9 mouse cellular contexts compared by ENCODE assay signal in genomic region chr2:181218881-181219485, GRCm38 (mm10). TPM values are rescaled to one million over a fixed set of nuclear protein-coding genes. Genes with fewer than 3 reads are reported as not detected.
A peak's percentile ranks its signal among the peaks of the same experiment; 100 is the strongest.
DNase-seq lines count a peak whose midpoint lies in the region; ATAC-seq lines count a peak whose summit lies in the region.
"Had no signal": no experiment of that assay in that cellular context is flagged by ENCODE, and none has a peak within 500 bp of the region (broad histone marks: within the 10 kb centered on the region; RNA-seq: fewer than 3 reads in every experiment).

No protein-coding gene starts in this region.

- H3K4me2 ChIP-seq in heart, embryonic 15.5 days: peak overlapping the region; percentile 67; the same call in 1 of the 2 replicates
- H3K4me2 ChIP-seq in midbrain, embryonic 14.5 days (ENCODE audit: low read length): peak overlapping the region; percentile 62; the same call in 1 of the 2 replicates
- H3K4me2 ChIP-seq in embryonic facial prominence, embryonic 15.5 days (replicated peaks): no peak overlapping the region

- no peak for ATAC-seq in heart, embryonic 15.5 days (replicated peaks; ENCODE audit: insufficient number of reproducible peaks, insufficient read depth, low FRiP score, low read depth)
- no peak for ATAC-seq in midbrain, embryonic 14.5 days (ENCODE audit: low FRiP score, low TSS enrichment)
- no peak for ATAC-seq in embryonic facial prominence, embryonic 15.5 days (ENCODE audit: insufficient number of reproducible peaks, low FRiP score, low TSS enrichment, low read depth)
- no peak for ATAC-seq in erythroblast, adult 5-6 weeks (replicated peaks; ENCODE audit: low FRiP score, poor library complexity, severe bottlenecking)

- H3K9me3 ChIP-seq in heart, embryonic 15.5 days (replicated peaks): no peaks in the 10 kb centered on the region
- H3K9me3 ChIP-seq in heart, embryonic 10.5 days: no peaks in the 10 kb centered on the region
- no peaks in the 10 kb centered on the region for H3K9me3 ChIP-seq in midbrain, embryonic 14.5 days (ENCODE audit: control insufficient read depth, low read length)
- H3K9me3 ChIP-seq in midbrain, embryonic 10.5 days (replicated peaks): no peaks in the 10 kb centered on the region
- H3K9me3 ChIP-seq in embryonic facial prominence, embryonic 15.5 days (replicated peaks): no peaks in the 10 kb centered on the region

- H3K4me3 ChIP-seq in heart, embryonic 15.5 days: no peak overlapping the region
- H3K4me3 ChIP-seq in heart, embryonic 10.5 days: no peak overlapping the region
- no peak overlapping the region for H3K4me3 ChIP-seq in midbrain, embryonic 14.5 days (replicated peaks; ENCODE audit: low read depth, low read length)
- H3K4me3 ChIP-seq in midbrain, embryonic 10.5 days: no peak overlapping the region
- H3K4me3 ChIP-seq in embryonic facial prominence, embryonic 15.5 days (replicated peaks): no peak overlapping the region

- DNase-seq in heart, embryonic 10.5 days (ENCODE audit: low spot score): no peak
- no peak for DNase-seq in midbrain, embryonic 14.5 days
- DNase-seq in midbrain, embryonic 10.5 days (ENCODE audit: low spot score): no peak
- DNase-seq in lung, postnatal 25 days (ENCODE audit: low spot score): peak; percentile 48
- DNase-seq in ovary, postnatal 36 days (ENCODE audit: low spot score): no peak

- 48% methylated on average over 5 of the region's 5 CpGs for WGBS in heart, embryonic 15.5 days
- WGBS in heart, embryonic 10.5 days: 60% methylated on average over 5 of the region's 5 CpGs
- 67% methylated on average over 5 of the region's 5 CpGs for WGBS in midbrain, embryonic 14.5 days
- 67% methylated on average over 5 of the region's 5 CpGs for whole genome bisulfite sequencing in midbrain, embryonic 10.5 days
- WGBS in embryonic facial prominence, embryonic 15.5 days: 57% methylated on average over 5 of the region's 5 CpGs

- H3K27me3 ChIP-seq in heart, embryonic 15.5 days: peaks cover 19% of the 10 kb centered on the region
- peaks cover 36% of the 10 kb centered on the region for H3K27me3 ChIP-seq in heart, embryonic 10.5 days (ENCODE audit: insufficient read depth, poor library complexity, severe bottlenecking)
- H3K27me3 ChIP-seq in midbrain, embryonic 14.5 days (ENCODE audit: control insufficient read depth, insufficient read depth, low read length): no peaks in the 10 kb centered on the region
- H3K27me3 ChIP-seq in midbrain, embryonic 10.5 days (ENCODE audit: low read depth, poor library complexity, severe bottlenecking): peaks cover 40% of the 10 kb centered on the region
- H3K27me3 ChIP-seq in embryonic facial prominence, embryonic 15.5 days: peaks cover 10% of the 10 kb centered on the region

- H3K27ac ChIP-seq in heart, embryonic 15.5 days: peak overlapping the region; percentile 60; the same call in 1 of the 2 replicates
- H3K27ac ChIP-seq in heart, embryonic 10.5 days: no peak overlapping the region
- no peak overlapping the region for H3K27ac ChIP-seq in midbrain, embryonic 14.5 days (replicated peaks; ENCODE audit: low read depth, low read length)
- H3K27ac ChIP-seq in midbrain, embryonic 10.5 days (replicated peaks): no peak overlapping the region
- peak overlapping the region; percentile 34; the same call in 1 of the 2 replicates for H3K27ac ChIP-seq in embryonic facial prominence, embryonic 15.5 days (replicated peaks)

- peaks cover 14% of the 10 kb centered on the region for H3K4me1 ChIP-seq in heart, embryonic 15.5 days (replicated peaks)
- peaks cover 16% of the 10 kb centered on the region for H3K4me1 ChIP-seq in heart, embryonic 10.5 days
- peaks cover 12% of the 10 kb centered on the region for H3K4me1 ChIP-seq in midbrain, embryonic 14.5 days (ENCODE audit: control insufficient read depth, insufficient read depth, low read length)
- peaks cover 19% of the 10 kb centered on the region for H3K4me1 ChIP-seq in midbrain, embryonic 10.5 days
- peaks cover 13% of the 10 kb centered on the region for H3K4me1 ChIP-seq in embryonic facial prominence, embryonic 15.5 days

- no peaks in the 10 kb centered on the region for H3K36me3 ChIP-seq in heart, embryonic 15.5 days
- no peaks in the 10 kb centered on the region for H3K36me3 ChIP-seq in heart, embryonic 10.5 days
- no peaks in the 10 kb centered on the region for H3K36me3 ChIP-seq in midbrain, embryonic 14.5 days (ENCODE audit: control insufficient read depth, insufficient read depth, low read length)
- H3K36me3 ChIP-seq in midbrain, embryonic 10.5 days: no peaks in the 10 kb centered on the region
- no peaks in the 10 kb centered on the region for H3K36me3 ChIP-seq in embryonic facial prominence, embryonic 15.5 days

- no peak overlapping the region for H3K9ac ChIP-seq in heart, embryonic 15.5 days
- H3K9ac ChIP-seq in midbrain, embryonic 14.5 days (replicated peaks; ENCODE audit: low read length): no peak overlapping the region
- no peak overlapping the region for H3K9ac ChIP-seq in embryonic facial prominence, embryonic 15.5 days

RNA-seq across cellular contexts. Expression of gene Fndc11, which starts 0.8 kb away (rescaled TPM):
- polyA plus RNA-seq in heart, embryonic 15.5 days (2015; fragmentation: Nextera tagmentation; extraction: Ambion mirVana): 0.10 TPM in 1 of 2 replicates, not detected in the other
- not detected in 2 replicates for polyA plus RNA-seq in heart, embryonic 10.5 days (2016; fragmentation: Nextera tagmentation; extraction: Ambion mirVana)
- 0.39 and 0.49 TPM in 2 replicates for polyA plus RNA-seq in midbrain, embryonic 14.5 days (2014; fragmentation: Nextera tagmentation; extraction: Ambion mirVana)
- polyA plus RNA-seq in midbrain, embryonic 10.5 days (2016; fragmentation: Nextera tagmentation; extraction: Ambion mirVana): 0.10 and 0.15 TPM in 2 replicates
- polyA plus RNA-seq in embryonic facial prominence, embryonic 15.5 days (2015; fragmentation: Nextera tagmentation; extraction: Ambion mirVana): 0.20 and 0.23 TPM in 2 replicates
- total RNA-seq in erythroblast, adult 5-6 weeks (2015; ENCODE audit: low replicate concordance): 1.3 and 20.8 TPM in 2 replicates
- 0.98 and 1.4 TPM in 2 replicates for total RNA-seq in erythroblast, adult 5-6 weeks (2017; ENCODE audit: low replicate concordance)
- total RNA-seq: monocyte, adult 5-6 weeks had no signal

RNA-seq across cellular contexts. Expression of gene Srms, which starts 6.0 kb away (rescaled TPM):
- 0.09 and 0.10 TPM in 2 replicates for polyA plus RNA-seq in heart, embryonic 15.5 days (2015; fragmentation: Nextera tagmentation; extraction: Ambion mirVana)
- polyA plus RNA-seq in heart, embryonic 10.5 days (2016; fragmentation: Nextera tagmentation; extraction: Ambion mirVana): 0.11 and 0.79 TPM in 2 replicates
- polyA plus RNA-seq in midbrain, embryonic 14.5 days (2014; fragmentation: Nextera tagmentation; extraction: Ambion mirVana): 0.11 and 0.16 TPM in 2 replicates
- polyA plus RNA-seq in midbrain, embryonic 10.5 days (2016; fragmentation: Nextera tagmentation; extraction: Ambion mirVana): 0.10 and 0.20 TPM in 2 replicates
- 0.64 and 0.76 TPM in 2 replicates for polyA plus RNA-seq in embryonic facial prominence, embryonic 15.5 days (2015; fragmentation: Nextera tagmentation; extraction: Ambion mirVana)
- total RNA-seq in erythroblast, adult 5-6 weeks (2015; ENCODE audit: low replicate concordance): not detected in 2 replicates
- not detected in 2 replicates for total RNA-seq in erythroblast, adult 5-6 weeks (2017; ENCODE audit: low replicate concordance)

RNA-seq across cellular contexts. Expression of gene Ptk6, which starts 16.4 kb away (rescaled TPM):
- 0.05 TPM in 1 of 2 replicates, not detected in the other for polyA plus RNA-seq in heart, embryonic 15.5 days (2015; fragmentation: Nextera tagmentation; extraction: Ambion mirVana)
- not detected in 2 replicates for polyA plus RNA-seq in heart, embryonic 10.5 days (2016; fragmentation: Nextera tagmentation; extraction: Ambion mirVana)
- not detected in 2 replicates for polyA plus RNA-seq in midbrain, embryonic 14.5 days (2014; fragmentation: Nextera tagmentation; extraction: Ambion mirVana)
- polyA plus RNA-seq in midbrain, embryonic 10.5 days (2016; fragmentation: Nextera tagmentation; extraction: Ambion mirVana): 0.07 TPM in 1 of 2 replicates, not detected in the other
- 1.5 and 1.6 TPM in 2 replicates for polyA plus RNA-seq in embryonic facial prominence, embryonic 15.5 days (2015; fragmentation: Nextera tagmentation; extraction: Ambion mirVana)
- 0.21 TPM in 1 of 2 replicates, not detected in the other for total RNA-seq in erythroblast, adult 5-6 weeks (2015; ENCODE audit: low replicate concordance)
- 0.14 TPM in 1 of 2 replicates, not detected in the other for total RNA-seq in erythroblast, adult 5-6 weeks (2017; ENCODE audit: low replicate concordance)

RNA-seq across cellular contexts. Expression of gene Helz2, which starts 22.8 kb away (rescaled TPM):
- 0.87 and 1.9 TPM in 2 replicates for polyA plus RNA-seq in heart, embryonic 15.5 days (2015; fragmentation: Nextera tagmentation; extraction: Ambion mirVana)
- 1.1 and 1.3 TPM in 2 replicates for polyA plus RNA-seq in heart, embryonic 10.5 days (2016; fragmentation: Nextera tagmentation; extraction: Ambion mirVana)
- 0.19 and 0.39 TPM in 2 replicates for polyA plus RNA-seq in midbrain, embryonic 14.5 days (2014; fragmentation: Nextera tagmentation; extraction: Ambion mirVana)
- polyA plus RNA-seq in midbrain, embryonic 10.5 days (2016; fragmentation: Nextera tagmentation; extraction: Ambion mirVana): 0.62 and 0.78 TPM in 2 replicates
- 0.99 and 1.1 TPM in 2 replicates for polyA plus RNA-seq in embryonic facial prominence, embryonic 15.5 days (2015; fragmentation: Nextera tagmentation; extraction: Ambion mirVana)
- 8.6 and 10.0 TPM in 2 replicates for total RNA-seq in erythroblast, adult 5-6 weeks (2015; ENCODE audit: low replicate concordance)
- 11.8 and 12.1 TPM in 2 replicates for total RNA-seq in erythroblast, adult 5-6 weeks (2017; ENCODE audit: low replicate concordance)

RNA-seq across cellular contexts. Expression of gene Ppdpf, which starts 31.9 kb away (rescaled TPM):
- 146 and 165 TPM in 2 replicates for polyA plus RNA-seq in heart, embryonic 15.5 days (2015; fragmentation: Nextera tagmentation; extraction: Ambion mirVana)
- 172 and 240 TPM in 2 replicates for polyA plus RNA-seq in heart, embryonic 10.5 days (2016; fragmentation: Nextera tagmentation; extraction: Ambion mirVana)
- polyA plus RNA-seq in midbrain, embryonic 14.5 days (2014; fragmentation: Nextera tagmentation; extraction: Ambion mirVana): 442 and 539 TPM in 2 replicates
- 375 and 418 TPM in 2 replicates for polyA plus RNA-seq in midbrain, embryonic 10.5 days (2016; fragmentation: Nextera tagmentation; extraction: Ambion mirVana)
- 268 and 282 TPM in 2 replicates for polyA plus RNA-seq in embryonic facial prominence, embryonic 15.5 days (2015; fragmentation: Nextera tagmentation; extraction: Ambion mirVana)
- total RNA-seq in erythroblast, adult 5-6 weeks (2015; ENCODE audit: low replicate concordance): 45.6 and 74.6 TPM in 2 replicates
- total RNA-seq in erythroblast, adult 5-6 weeks (2017; ENCODE audit: low replicate concordance): 3.9 and 6.9 TPM in 2 replicates

Comparison
In these comparisons a context has a peak if more than half of its experiments do, and no peak if none do; other contexts are left out.
1. H3K27ac ChIP-seq: peak in heart, embryonic 15.5 days (single experiment) and embryonic facial prominence, embryonic 15.5 days (single experiment); none in heart, embryonic 10.5 days (single experiment), midbrain, embryonic 14.5 days (single experiment) and midbrain, embryonic 10.5 days (single experiment).